Mouse (Mus musculus): ENCODE measurements around the gene Kcnmb1.

DNA sequence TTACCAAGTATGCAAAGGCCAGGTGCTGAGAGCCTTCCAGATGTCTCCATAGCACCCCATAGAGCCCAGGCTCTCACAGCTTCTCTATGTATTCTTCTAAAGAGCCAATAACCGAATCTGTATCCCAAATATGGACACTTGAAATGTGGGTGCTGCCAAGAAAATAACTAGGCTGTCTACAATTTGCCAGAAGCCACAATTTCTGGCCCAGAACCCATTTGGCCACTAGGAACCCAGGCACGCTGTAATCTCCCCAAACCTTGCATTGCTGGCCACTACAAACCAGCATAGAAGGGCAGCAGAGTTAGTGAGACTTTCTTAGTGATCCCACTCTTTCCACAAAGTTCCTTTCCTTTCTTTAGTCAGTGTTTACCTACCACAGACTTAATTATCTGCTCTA is 12.3 kb downstream of the Kcnmb1 start:
- TF ChIP-seq POLR2A (IDR thresholded peaks at IDR 0.05; ENCODE audit: borderline replicate concordance, extremely low read depth, low read depth, low read length) (no peak), CTCF (IDR thresholded peaks at IDR 0.05; ENCODE audit: insufficient read depth, low read length) (no peak)

All from lung, adult 2 months (tissue).